Mouse (Mus musculus): ENCODE measurements around the gene Tmtc2.

Gene Tmtc2

DNA sequence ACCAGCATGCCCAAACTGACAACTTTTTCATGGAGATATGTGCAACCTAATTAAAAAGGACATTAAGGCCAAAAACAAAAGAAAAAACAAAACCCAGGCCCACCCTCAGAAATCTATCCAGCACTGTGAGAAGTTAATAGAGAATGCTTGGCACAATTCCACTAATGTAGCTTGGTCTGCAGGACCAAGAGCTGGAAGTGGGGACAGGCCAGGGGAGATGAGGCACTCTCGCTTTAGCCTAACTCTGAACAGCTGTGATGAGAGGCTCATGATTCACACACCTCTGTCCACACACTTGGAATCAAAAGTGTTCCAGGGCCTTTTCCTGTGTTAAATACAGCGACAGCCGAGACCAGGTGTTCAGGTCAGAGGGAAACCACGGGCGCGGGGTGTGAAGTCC, 79.0 kb downstream of the Tmtc2 start:
- DNase-seq (ENCODE audit: low spot score) = no peak

DNA sequence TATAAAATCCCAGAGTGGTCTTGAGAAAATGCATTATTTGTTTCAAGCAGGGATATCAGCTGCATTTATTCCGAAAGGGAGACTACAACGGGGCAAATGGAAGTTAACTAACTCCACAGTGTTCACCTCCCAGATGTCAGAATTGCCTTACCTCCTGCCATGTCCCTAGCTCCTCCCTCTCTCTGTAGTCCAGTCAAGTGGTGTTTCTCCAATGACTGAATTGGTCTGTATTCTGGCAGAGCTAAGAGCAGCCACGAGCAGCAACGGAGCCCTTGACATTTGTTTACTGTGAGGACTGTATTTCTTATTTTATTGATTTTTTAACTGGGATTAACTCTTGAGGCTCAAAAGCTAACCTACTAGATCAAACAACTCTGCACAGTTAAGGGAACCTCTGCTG, 81.8 kb downstream of the Tmtc2 start:
- no peak for DNase-seq (ENCODE audit: low spot score)

DNA sequence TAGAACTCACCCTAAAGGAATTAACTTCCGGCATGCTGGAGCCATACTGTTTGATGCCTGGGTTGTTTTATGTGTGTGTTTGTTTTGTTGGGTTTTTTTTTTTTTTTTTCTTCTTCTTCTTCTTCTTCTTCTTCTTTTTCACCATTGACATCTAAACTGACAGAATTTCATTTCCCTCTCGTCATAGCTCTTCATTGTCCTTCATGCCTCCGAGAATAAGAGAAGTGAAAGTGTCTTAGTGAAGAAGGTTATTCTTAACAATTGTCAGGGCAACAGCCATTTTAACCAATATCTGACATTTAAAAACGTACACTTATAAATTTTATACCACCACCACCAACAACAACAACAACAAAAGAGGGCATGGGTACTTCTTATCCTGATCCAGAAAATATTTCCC, 83.5 kb downstream of the Tmtc2 start:
- no peak for DNase-seq (ENCODE audit: low spot score)

DNA sequence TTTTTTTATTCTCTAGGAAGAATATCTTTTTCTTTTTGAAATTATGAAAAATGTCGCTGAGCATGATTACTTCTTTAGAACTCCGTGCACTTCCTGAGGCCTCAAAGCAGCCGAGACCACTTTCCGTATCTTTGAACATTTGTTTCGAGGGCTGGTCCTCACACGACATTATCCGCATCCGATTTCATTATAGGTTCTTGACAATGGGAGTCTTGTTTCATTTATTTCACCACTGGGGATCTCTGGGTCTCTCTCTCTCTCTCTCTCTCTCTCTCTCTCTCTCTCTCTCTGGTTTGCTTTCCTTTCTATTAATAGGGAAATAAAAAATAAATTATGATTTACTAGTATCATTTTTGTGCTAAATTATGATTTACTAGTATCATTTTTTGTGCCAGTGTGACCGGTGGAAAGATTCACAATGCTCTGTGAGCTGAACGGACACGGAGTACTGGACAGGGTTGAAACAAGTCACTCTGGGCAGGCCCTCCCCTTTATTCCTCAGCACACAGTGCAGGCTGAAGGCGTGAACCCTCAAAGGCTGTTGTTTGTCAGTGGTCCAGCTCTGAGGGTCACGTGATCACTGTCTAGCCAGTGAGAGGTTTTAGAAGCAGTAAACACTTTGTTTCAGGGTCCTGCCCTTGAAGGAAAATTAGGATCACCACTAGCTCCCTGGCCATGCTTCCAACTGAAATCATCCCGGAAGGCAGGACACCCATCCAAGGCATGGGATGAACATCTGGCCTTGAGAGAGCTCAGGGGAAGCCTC, 84.1 kb downstream of the Tmtc2 start:
- DNase-seq (ENCODE audit: low spot score) = peak; percentile 75

DNA sequence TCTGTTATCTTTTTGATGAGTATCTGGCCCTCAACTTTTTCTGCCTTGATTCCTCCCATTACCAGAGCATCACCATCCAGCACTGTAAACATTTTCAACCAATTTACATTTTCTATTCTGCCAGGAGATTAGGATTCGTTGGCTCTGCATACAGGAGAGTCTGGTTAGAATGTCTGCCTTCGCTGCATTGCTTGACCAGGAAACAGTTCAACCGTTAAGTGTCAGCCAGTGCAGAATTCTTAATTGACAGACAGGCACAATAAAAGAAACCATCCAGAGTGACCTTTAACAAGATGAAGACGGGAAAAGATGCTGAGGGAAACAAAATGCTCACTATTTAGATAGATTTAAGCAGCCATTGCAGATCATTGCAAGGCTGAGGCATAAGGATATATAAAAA, 87.3 kb downstream of the Tmtc2 start:
- no peak for DNase-seq (ENCODE audit: low spot score)

DNA sequence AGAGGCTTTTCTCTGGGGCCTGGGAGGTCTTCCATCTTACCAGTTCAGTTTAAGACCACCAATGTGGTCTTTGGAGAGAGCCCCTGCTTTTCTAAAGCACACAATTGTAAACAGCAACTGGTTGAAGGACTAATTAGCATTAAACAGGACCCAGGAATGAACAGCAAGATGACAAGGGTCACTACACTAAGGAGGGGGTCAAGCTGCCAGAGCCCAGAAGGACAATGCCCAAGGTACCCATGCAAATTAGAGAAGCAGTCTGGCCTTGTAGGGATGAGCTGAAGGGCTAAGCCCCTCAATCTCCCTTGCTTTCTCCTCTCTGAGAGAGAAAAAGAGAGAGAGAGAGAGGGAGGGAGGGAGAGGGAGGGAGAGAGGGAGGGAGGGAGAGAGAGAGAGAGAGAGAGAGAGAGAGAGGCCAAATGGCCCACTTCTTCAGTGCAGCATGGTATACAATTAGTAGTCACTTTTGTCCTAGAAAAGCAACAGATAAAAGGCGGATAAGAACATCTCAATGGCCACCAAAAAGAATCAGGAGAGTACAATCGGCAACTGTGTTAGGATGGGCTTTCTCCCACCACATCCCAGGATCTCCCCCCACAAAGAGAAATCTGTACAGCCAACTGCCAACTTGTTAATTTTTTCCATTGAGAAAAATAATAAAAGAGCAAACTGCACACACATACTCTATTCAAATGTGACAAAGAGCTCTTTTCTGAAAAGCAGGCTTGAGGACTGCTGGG, 89.7 kb downstream of the Tmtc2 start:
- no peak for DNase-seq (ENCODE audit: low spot score)

DNA sequence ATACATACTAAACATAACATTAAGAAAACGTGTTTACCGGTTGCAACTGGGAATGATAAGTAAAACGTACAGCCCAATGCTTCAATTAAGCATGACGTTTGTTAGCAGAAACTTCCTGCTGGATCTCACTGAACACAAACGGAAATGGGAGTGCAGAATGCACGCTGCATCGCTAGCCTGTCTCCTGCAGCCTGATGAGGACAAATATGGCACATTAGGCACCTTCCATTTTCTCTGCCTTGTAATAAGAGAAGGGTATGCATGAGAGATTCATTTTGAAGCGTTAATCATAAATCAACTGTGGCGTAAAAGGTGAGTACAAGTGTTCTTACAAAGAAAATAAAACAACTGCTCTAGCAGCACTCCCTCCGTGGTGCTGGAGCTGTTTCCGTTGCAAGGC, 94.5 kb downstream of the Tmtc2 start:
- no peak for DNase-seq (ENCODE audit: low spot score)

DNA sequence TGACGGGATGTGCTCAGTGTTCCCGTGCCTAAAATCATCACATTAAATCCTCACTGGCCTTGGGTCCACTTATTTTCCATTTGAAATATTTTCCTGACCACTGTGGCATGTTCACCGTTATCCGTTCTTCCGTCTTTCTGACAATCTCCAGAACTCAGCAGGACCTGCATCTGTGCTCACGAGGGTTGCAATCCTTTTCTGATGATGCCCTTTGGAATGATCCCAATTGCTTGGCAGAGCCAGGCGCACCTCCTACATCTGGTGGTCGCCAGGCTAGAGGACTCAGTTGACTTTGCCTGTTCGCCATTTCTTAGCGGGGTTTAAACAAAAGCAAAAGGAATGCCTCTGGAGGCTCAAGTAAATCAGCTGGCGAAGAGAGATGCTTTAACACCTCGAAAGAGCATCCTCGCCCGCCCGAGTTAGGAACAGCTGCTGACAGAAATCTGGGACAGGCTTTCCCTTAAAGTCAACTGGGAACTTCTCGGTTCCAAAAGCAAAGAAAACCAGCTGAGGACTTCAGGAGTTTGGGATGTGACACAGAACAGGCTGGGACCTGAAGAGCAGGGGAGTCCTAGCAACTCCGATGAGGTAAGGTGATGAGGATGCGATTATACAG, 96.5 kb downstream of the Tmtc2 start:
- DNase-seq (ENCODE audit: low spot score) = no peak

DNA sequence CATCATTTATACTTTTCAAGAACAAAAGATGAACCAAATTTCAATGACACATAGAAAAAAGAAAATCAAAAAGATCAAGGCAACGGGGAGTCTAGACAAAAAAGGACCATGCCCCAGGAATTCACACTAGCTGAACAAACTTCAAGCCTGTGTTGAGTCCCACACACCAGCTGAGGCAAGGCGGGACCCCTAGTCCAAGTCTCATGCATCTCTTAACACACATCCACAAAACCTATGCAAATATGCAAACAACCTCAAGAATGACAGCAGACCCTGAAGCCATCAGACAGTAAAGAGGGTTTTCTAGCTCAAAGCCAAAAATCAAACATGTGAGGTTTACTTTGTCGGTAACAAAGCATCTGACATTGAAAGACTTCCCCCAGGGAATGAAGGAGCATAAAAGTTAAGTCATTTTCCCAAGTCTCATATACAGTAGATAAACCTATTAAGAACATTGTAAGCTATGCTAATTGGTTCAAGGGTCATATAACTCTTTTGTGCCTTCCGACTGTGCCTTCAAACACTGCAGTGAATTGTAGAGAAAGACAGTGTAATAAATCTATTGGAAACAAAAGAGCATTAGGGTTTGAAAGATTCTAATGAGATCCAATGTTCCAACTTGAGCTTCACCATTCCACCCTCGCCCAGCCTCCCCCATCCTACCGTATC, 100.0 kb downstream of the Tmtc2 start:
- DNase-seq (ENCODE audit: low spot score) = no peak

DNA sequence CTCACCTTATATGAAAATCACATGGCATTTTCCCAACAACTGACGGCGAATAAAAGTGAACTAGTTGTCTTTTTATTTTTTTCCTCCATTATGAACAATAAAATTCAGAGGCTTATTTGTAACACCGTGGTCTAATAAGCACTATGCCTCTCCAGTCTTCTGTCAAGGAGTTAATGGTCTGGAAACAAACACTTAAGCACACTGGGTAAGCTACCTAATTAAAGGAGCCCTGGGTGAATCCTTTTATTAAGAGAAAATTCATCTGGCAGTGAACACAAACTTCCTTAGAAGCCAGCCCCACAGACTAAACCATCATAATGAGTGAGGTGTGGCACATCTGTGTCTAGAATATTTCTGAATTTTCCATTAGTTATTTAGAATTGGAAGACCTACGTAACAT, 109.9 kb downstream of the Tmtc2 start:
- no peak for DNase-seq (ENCODE audit: low spot score)

DNA sequence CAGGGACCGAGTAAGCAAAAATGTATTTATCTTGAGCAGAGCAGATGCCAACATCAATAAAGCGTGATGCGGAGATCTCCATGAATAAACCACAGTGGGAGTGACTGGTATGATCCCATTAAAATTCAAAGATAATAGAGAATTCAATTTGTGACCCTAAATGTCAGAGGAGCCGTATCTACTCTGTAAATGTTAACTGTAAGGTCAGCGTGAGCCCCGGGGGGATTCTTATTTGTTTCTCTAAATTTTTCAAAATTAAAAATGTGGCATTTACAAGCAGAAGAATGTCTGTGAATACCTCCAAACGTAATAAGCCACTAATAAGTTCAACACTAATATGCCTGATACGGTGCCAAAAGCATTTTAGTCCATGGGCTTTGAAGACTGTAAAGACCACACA, 120.8 kb downstream of the Tmtc2 start:
- DNase-seq (ENCODE audit: low spot score) = no peak

DNA sequence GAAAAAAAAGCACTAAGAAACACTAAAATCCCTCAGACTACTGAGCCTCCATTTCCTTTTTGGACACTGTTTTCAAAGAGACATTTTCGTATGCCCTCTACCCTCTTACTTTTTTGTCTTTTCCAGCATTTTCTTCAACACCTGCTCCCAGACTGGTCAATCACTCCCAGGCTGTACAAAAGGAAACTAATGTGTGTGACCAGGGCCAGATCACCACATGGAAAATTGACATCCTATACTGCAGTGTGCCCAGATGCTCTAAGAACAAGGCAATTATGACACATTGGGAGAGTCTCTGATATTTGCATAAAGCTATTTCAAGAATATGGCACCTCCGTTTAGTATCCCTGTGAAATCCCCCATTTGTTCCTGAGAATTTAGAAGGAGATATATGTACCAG, 127.1 kb downstream of the Tmtc2 start:
- no peak for DNase-seq (ENCODE audit: low spot score)

DNA sequence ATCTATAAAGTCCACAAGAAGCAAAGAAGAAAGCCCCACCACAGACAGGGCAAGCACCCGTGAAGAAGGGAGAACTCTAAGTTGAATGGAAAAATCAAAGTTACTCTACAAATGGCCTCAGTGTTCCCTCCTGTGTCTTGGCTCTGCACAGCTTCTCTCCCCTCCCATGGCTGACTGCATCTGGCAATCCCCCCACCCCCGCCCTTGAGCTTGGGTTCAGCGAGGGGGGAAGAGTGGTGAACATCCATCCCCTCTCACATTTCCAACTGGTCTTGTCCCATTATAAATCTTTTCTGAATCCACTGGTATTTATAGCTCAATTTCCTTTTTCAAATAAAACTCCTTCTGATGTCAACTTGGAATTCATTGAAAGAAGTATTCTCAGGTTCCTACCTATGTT, 129.9 kb downstream of the Tmtc2 start:
- DNase-seq (ENCODE audit: low spot score) = no peak

DNA sequence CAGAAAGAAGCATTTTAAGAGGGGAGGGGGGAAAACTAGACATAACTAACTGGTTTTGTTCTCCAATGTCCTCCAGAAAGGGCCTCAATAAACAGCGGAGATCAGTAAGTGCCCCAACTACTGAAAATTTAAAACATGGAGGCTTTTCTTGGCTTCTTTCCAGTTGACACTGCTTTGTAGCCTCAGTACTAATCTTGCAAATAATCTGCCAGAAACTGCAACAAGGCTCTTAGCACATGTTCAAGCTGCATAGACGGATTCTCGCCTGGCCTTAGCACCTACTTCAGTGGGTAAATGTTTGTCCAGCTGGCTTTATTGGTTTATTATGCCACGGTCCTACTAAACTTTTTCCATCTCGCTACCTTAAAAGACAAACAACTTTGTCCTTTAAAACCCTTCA, 139.4 kb downstream of the Tmtc2 start:
- no peak for DNase-seq (ENCODE audit: low spot score)

DNA sequence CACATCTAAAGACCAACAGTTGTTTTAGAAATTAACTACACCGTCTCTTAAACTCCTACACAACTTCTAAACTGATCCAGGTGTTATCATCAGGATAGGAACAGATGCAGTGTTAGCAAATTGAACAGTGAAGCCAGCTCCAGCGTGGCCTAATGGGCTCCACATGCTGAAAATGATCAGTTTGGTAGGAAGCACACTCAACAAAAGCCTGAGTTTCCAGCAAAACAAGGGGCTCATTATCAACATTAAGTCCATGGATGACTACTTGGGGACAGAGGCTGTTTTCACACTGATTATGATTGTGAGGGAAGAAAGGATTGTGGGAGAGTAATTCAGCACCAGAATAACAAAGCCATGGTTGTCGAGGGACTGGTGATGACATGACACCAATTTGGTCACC, 143.4 kb downstream of the Tmtc2 start:
- no peak for DNase-seq (ENCODE audit: low spot score)

DNA sequence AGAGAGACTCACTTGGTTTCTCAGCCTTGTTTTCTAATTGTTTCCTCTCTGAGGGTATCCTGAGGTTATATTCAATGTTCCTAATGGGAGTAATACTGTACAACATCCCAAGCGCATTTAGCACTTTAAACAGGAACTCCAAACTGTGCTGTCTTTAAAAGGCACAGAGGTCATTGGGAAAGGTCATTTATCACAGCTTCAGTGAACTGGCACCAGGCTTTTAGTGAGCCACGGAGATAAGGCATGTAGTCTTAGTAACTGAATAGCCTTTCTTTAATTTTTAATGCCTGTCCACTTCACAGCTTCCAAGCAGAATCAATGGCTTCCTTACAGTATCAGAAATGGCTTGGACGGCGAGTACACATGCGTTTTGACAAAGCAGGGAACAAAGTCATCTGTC, 144.0 kb downstream of the Tmtc2 start:
- DNase-seq (ENCODE audit: low spot score) = no peak

DNA sequence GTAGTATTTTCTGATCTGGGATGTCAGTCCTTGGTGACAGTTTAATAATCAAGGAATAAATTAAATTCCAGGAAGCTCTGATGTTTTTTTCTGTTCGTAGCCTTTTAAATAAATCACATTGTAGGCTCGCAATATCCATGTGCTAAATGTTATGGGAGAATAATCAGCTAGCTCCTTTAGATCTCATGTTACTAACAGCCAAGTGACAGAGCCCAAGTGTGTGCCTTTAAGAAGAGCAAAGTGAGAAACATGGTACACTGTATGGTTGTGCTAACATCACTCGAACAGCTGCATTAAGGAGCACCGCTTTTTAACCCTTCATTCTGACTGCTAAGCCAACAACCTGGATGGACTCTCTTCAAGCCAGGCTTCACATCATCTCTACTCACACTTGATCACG, 146.2 kb downstream of the Tmtc2 start:
- DNase-seq (ENCODE audit: low spot score) = no peak

DNA sequence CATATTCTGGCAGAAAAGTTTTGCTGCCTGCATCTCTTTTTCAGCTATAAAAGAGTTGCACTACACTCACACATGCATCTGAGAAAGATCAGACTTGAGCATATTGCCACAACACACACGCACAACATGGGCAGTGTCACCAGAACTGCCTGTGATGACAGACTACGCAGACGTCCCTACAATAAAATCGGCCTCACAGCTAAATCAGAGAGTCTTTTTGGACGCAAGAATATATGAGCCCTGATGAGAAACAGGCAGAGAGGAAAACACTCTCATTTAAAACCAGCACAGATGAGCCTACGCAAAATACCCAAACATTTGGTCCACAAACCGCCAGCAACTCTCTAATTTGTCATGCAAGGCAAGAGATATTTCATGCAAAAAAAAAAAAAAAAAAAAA, 146.6 kb downstream of the Tmtc2 start:
- DNase-seq (ENCODE audit: low spot score) = no peak

DNA sequence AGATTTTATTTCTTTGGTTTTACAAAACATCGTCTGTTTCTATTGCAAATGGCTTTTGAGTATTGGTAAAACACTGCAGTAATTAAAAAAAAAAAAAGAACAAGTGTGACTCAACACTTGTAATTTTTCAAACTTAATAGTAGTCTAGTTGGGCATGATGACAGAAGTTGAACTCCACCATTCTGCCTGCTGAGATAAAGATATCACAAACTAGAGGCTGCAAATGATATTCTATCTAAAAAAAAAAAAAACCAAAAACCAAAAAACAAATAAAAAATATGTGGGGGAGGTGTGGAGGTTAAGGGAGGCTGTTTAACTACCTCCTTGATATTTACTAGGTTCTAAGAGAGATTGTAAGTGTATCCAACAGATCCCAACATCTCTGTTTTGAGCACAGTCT, 149.2 kb downstream of the Tmtc2 start:
- DNase-seq (ENCODE audit: low spot score) = no peak

DNA sequence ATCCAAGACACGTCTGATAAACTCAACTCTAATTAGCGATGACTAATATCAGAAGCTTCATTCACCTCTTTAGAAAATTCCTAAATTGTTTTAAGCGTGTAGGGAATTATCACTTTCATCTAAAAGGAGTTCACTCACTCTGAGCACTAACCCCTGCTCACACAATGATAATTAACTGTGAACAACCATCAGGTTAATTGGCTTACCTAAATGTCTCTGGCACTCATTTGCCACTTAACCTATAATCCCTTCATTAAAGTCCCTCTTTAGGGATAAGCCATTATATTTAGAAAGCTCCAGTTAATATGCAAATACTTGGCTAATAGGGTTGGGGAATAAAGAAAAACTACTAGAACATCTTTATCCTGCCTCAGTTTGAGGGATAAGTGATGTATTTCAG, 151.1 kb downstream of the Tmtc2 start:
- no peak for DNase-seq (ENCODE audit: low spot score)

DNA sequence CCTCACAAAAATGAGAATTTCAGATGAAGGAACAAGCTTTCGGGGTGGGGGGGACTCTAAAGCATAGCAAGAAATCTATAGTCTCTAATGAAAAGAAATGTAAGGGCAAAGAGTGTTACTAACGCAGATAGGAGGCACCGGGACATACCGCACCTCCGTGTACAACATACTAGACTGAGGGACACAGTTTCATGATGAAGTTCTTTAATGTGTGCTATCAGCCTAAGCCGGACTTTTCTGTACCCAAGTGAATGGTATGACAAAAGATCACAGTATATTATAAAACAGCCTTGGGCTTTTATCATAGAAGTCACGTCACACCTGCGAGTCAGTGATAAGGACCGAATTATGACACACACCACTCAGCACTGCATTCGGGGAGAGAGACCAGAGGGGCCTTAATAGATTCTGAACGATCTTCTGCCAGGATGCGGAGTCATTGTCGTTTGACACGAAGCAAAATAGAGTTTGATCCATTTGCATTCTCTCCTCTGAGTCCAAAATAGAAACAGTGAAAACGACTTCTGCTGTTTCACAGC, 156.3 kb downstream of the Tmtc2 start:
- no peak for DNase-seq (ENCODE audit: low spot score)

DNA sequence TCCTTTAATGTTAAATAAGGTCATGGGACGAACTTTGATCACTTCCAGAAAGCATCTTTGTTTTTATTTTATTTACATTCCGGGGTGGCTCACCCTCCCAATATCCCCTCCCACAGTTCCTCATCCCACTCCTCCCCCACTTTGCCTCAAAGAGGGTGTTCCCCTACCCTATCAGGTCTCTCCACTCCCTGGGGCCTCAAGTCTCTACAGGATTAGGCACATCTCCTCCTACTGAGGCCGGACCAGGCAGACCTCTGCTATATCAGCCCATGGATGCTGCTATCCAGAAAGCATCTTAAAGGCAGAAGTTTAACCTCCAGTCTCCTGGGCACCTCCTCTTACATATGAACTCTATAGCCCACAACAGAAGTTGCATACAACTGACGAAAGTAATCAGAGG, 157.7 kb downstream of the Tmtc2 start:
- no peak for DNase-seq (ENCODE audit: low spot score)
